Mouse (Mus musculus) small intestine, adult 2 months (tissue): Measurements from ENCODE around the gene Nek11.

Experiments
- CTCF ChIP-seq: fragments of 200-500 bp; IDR thresholded peaks from 2 replicates; pipeline ENCODE4 v1.5.1; 2012; ENCODE audit warnings: low read depth, mild to moderate bottlenecking, control low read depth, inconsistent platforms, low read length, moderate library complexity, mixed read lengths; ENCODE audit not compliant: insufficient replicate concordance, insufficient read length; ENCODE audit errors: extremely low read depth
- POLR2A ChIP-seq: fragments of 200-500 bp; IDR thresholded peaks from 2 replicates; pipeline ENCODE4 v1.6.1; 2012; ENCODE audit warnings: low read depth, mild to moderate bottlenecking, control low read depth, inconsistent platforms, low read length, moderate library complexity

DNA sequence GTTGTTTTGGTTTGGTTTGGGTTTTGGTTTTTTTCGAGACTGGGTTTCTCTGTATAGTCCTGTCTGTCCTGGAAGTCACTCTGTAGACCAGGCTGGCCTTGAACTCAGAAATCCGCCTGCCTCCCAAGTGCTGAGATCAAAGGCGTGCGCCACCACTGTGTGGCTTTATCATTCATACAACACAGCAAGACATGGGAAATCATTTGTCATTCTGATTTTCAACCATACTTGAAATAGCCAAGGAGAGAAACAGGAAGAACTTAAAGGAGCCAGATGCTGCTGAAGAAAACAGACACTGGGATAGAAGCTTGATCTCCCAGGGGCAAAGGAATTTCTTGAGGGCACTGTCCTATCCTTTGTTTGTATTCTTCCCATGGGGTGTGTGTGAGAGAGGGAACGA is 4.7 kb downstream of the Nek11 start:
- TF ChIP-seq CTCF (no peak), POLR2A (no peak)
